Mouse (Mus musculus): ENCODE measurements around the gene 2810004N23Rik. TPM values are rescaled to one million over a fixed set of nuclear protein-coding genes. Genes with fewer than 3 reads are reported as not detected.

Gene 2810004N23Rik
- polyA plus RNA-seq, 1 experiment from 2014 or later: 17.3 TPM

Other genes starting within 250 kb of the 2810004N23Rik start
- gene 2310022B05Rik, start 199.8 kb downstream of the 2810004N23Rik start, polyA plus RNA-seq (2015; fragmentation: Nextera tagmentation; extraction: Ambion mirVana): 5.5 and 6.5 TPM in 2 replicates
- 18.3 and 18.4 TPM in 2 replicates for gene Ttc13, start 141.1 kb downstream of the 2810004N23Rik start, polyA plus RNA-seq (2015; fragmentation: Nextera tagmentation; extraction: Ambion mirVana)
- gene Arv1, start 141.0 kb downstream of the 2810004N23Rik start, polyA plus RNA-seq (2015; fragmentation: Nextera tagmentation; extraction: Ambion mirVana): 4.9 and 5.3 TPM in 2 replicates
- 2.7 and 3.1 TPM in 2 replicates for gene Fam89a, start 111.3 kb downstream of the 2810004N23Rik start, polyA plus RNA-seq (2015; fragmentation: Nextera tagmentation; extraction: Ambion mirVana)
- gene Trim67, start 70.0 kb downstream of the 2810004N23Rik start, polyA plus RNA-seq (2015; fragmentation: Nextera tagmentation; extraction: Ambion mirVana): 0.01 and 0.02 TPM in 2 replicates
- 35.6 and 42.2 TPM in 2 replicates for gene Gnpat, start 87 bp downstream of the 2810004N23Rik start, polyA plus RNA-seq (2015; fragmentation: Nextera tagmentation; extraction: Ambion mirVana)
- gene Exoc8, start 34.6 kb upstream of the 2810004N23Rik start, polyA plus RNA-seq (2015; fragmentation: Nextera tagmentation; extraction: Ambion mirVana): 3.7 and 3.8 TPM in 2 replicates
- gene Sprtn, start 34.8 kb upstream of the 2810004N23Rik start, polyA plus RNA-seq (2015; fragmentation: Nextera tagmentation; extraction: Ambion mirVana): 6.1 and 6.4 TPM in 2 replicates
- gene Egln1, start 86.2 kb upstream of the 2810004N23Rik start, polyA plus RNA-seq (2015; fragmentation: Nextera tagmentation; extraction: Ambion mirVana): 3.5 and 4.5 TPM in 2 replicates
- gene Tsnax, start 149.9 kb upstream of the 2810004N23Rik start, polyA plus RNA-seq (2015; fragmentation: Nextera tagmentation; extraction: Ambion mirVana): 36.0 and 37.4 TPM in 2 replicates
- 0.26 and 0.30 TPM in 2 replicates for gene Disc1, start 191.1 kb upstream of the 2810004N23Rik start, polyA plus RNA-seq (2015; fragmentation: Nextera tagmentation; extraction: Ambion mirVana)